Mouse (Mus musculus) adrenal gland, adult 2 months (tissue): ENCODE results near the gene Prkcb. TPM values are rescaled to one million over a fixed set of nuclear protein-coding genes. Genes with fewer than 3 reads are reported as not detected.

Experiments
- DNase-seq: peaks from one replicate; pipeline ENCODE4 v3.0.0; 2021
- polyA plus RNA-seq: library from polyadenylated mRNA; depleted of rRNA; stranded (reverse); fragments of >200 nt; gene quantifications from 2 replicates; pipeline ENCODE4 v1.2.3, GENCODE M21; 2012
- total RNA-seq, 2 experiments: library from RNA; stranded (reverse); gene quantifications; 2 replicates each; pipeline ENCODE4 v1.2.3; 2021

Prkcb gene
- total and polyA plus RNA-seq, 3 experiments, result 5.0 to 21.3 (median 13.2) TPM

DNA sequence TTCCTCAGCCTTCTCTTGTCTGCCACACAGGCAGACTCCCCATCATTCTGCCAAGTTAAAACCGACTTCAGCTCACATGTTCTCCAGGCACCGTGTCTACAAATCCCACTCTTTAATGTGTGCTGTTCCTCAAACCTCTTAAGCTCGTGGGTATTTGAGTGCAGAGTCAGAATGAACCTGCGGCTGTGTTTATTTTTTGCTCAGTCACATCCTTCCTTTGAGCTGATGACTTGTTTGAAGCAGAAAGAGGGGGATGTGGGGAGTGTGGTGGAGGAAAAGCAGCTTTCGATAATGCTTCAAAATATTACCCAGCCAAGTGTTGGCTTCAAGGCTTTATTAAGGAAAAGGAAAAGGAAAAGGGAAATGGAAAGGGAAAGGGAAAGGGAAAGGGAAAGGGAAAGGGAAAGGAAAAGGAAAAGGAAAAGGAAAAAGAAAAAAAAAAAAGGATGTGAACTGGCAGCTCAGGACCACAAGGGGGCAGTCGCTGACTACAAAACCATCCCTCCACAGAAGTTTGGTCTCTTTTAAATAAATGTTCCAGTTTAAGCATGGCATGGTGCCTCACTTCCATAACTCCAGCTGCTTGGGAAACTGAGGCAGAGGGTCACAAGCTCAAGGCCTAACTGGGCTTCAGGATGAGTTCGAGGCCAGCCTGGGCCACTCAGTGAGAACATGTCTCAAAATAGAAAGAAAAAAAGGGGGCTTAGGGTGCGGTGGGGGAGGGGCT, 177.4 kb downstream of the Prkcb start:
- no peak for DNase-seq

DNA sequence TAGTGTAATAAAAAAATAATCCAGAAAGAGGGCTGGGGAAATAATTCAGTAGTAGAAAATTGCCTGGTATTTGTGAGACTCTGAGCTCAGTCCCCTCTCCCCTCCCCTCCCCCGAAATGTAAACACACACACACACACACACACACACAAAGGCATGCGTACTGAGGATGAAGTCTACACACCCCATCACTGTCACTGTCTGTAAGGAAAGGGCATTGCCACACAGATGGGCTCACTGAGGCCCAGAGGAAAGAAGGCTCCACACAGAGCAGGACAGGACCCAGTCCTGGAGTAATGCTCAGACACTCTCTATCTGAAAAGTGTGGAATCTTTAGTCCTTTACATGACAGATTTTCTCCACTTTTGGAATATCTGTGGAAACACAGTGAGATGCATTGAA, 178.2 kb downstream of the Prkcb start:
- no peak for DNase-seq

DNA sequence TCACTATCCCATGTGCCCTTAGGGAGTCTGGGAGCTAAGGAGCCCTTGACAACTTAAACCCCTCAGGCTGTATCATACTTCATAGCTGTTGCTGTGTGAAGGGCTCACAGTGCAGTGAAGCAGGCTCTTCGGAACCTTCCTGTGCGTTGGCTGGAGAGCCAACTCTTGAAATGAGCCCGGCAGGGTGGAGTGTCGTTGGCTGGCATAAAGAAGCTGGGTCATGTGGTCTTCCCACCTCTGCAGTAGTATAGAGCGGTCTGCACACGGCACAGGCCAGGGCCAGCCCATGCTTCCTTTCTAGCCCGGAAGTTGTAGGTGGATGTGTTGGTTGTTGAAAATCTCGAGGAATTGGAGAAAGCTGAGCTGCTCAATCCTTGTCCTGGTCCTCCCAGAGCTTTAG, 179.3 kb downstream of the Prkcb start:
- DNase-seq, result no peak

DNA sequence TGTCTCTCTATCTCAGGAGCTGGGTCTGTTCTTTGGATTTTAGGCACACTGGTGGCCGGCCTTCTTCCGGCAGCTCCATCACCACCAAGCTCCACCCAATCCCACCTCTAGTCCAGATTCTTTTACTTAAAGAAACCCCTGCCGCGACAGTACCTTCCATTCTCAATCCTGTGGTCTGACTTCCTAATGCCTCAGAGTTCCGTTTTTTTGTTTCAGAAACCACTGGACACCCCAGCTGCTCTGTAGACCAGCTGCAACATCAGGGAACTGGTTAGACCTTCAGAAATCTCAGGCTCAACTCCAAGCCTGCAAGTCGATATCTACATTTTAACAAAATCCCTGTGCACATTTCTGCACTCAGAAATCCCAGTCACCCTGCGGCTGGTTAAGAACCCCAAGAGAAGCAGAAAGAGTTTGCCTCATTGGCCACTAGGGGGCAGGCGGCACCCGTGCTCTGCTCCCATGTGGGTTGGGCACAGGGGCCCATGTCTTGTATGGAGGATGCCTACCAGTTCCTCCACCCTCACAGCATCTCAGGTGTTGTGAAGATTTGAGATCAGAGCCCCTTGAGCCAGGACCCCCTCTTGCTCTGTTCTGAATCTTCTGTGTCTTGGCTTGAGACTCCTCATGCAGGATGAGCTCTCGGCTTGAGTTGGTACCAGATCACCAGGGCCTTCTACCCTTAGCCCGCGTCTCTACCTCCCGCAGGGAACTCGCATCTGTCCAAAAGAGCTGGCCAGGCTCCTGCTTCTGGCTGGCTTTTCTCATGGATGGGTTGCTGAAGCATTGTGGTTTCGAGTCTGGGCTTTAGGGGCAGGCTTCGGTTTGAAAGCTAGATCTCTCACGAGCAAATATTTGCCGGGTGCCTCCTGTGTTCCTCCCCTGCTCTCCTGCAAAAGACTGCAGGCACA, 182.1 kb downstream of the Prkcb start:
- peak; percentile 69 for DNase-seq

DNA sequence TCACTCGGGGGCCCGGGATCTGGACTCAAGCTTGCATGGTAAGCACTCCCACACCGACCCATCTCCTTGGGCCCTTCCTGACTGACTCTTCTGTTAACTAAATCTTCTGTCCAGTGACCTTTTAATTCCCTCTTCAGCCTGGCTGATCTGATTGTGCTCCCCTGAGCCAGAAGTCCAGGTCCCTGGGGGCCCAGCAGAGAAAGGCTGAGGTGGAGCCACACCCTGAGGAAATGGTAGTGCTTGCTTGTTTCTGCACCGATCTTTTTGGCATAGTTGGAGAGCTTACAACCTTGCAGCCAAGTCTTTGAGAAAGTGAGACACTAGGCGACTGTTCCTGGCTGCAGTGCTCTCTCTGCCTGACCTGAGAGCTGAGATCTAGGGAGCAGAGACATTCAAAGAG, 183.7 kb downstream of the Prkcb start:
- no peak for DNase-seq

DNA sequence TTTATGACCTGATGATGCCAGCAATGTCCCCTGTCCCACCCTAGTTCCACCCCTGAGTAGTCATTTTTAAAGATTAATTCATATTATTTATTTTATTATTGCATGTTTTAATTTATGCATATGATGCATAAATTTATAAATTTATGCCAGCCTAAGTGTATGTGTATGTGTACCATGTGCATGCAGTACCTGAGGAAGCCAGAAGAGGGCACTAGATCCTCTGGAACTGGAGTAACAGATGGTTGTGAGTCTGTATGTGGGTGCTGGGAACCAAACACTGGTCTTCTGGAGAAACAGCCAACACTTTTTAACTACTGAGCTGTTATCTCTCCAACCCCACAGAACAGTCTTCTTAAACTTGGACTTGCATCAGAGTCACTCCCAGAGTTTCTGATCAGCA, 186.5 kb downstream of the Prkcb start:
- no peak for DNase-seq

DNA sequence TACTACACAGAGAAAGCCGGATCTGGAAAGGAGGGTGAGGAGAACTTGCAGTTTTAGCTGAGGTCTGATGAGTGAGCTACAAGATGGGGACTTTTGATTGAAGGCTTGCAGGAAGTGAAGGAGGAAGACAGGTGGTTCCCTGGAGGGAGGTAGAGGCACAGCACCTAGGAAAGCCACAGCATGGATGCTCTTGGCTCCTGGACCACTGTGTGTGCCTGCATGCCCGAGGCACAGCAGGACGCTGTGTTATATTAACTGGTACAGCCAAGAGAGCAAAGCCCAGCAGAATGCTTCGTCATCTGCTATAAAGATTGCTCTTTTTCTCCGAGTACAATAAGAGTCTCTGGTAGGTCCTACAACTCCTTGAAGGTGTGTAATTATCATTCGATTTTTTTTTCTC, 188.1 kb downstream of the Prkcb start:
- DNase-seq, result no peak

DNA sequence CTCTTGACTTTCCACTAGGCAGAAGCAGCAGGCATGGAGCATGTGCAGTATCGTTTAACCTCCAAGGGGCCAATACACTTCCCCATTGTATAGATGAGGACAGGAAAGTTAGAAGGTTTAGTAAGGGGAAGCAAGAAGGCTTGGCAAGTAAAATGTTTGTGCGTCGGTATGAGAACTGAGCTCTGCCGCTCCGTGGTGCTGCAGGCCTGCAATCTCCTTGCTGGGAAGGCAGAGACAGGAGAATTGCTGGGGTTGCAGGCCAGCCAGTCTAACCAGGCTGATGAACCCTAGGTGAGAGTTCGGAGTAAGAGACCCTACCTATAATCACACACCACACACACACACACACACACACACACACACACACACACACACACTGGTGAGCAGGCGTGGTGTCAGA, 188.6 kb downstream of the Prkcb start:
- DNase-seq, result no peak

DNA sequence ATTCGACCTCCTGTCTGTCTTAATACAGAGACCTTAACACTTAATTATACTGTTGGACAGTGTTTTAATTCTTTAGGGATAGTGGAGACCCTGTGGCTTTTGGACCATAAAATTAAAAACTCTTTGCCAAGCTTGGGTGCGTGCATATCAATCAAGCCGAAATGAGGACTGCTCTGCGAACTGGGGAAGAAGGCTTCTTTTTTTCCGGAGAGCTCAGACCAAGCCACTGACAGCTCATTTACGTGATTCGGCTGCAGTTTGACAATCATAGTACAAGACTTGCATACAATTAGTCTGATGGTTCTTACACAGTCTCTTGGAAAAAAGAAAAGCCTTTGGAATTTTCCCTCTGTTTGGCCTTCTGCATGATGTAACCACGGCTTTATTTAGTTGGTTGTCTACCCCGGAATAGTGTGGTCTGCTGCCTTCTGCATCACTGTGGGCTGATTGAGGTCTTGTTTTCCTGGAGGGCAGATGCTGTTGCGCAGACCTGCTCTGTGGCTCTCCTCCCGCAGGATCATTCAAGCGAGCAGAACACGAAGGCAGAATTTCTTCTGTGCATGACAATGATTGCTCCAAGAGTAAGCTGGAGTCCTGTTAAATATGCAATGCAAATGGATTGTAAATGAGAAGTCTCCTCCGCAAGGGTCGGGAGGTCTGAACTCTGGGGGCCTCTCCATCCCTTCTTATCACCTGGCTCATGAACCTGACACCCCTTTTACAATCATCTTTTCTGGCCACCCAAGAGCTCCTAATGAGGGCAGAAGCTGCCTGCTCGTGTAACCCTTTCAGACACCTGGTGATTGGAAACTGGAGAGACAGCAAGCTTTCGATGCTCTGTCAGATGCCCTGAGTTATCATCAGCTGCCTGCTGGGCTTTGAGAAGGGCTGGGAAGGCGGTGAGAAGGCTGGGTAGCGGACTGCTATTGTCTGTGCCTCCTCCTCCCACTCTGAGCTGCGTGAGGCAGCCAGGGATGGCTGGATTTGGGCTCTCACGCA, 189.3 kb downstream of the Prkcb start:
- no peak for DNase-seq

DNA sequence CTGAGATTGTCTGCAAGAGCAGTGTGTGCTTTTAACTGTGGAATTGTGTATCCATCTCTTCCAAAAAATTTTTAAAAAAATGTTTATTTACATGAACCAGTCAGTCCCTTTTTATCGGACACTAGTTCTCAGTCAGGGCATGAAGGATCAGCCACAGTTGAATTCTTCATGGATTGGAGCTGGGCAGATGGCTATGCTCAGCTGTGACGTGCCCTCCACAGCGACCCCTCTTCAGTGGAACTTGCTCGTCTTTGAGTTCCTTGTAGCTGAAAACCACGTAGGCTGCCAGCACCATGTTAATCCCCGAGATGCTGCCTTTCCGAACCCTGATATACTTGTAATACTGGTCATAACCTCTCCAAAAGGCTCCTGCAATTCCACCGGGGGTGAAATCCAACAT, 195.4 kb downstream of the Prkcb start:
- no peak for DNase-seq

DNA sequence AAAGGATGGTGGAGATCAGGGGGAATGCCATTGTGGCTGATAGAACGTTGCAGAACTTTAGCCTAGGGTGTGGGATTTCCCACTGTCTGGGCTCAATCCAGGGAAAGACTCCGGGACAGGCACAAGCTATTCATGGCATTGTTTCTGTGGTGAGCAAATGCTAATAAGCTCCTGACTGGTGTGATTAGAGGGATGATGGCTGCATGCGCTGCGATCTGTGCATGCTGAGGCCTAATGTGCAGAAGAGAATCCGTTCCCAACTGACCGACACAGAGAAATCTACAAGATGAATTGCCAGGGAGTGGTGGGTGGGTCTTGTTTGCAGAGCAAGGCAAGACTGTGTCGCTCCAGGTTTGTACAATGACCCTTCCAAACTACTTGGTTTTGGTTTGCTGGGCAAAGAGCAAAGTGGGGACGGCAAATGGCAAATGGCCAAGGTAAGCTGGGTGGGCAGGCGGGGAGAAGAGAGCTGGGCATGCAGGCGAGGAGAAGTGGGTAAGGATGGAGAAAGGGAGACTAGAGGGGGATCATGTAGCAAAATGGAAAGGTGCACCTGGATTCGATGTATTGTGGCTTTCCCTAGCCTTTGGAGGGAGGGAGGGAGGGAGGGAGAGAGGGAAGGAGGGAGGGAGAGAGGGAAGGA, 199.5 kb downstream of the Prkcb start:
- no peak for DNase-seq

DNA sequence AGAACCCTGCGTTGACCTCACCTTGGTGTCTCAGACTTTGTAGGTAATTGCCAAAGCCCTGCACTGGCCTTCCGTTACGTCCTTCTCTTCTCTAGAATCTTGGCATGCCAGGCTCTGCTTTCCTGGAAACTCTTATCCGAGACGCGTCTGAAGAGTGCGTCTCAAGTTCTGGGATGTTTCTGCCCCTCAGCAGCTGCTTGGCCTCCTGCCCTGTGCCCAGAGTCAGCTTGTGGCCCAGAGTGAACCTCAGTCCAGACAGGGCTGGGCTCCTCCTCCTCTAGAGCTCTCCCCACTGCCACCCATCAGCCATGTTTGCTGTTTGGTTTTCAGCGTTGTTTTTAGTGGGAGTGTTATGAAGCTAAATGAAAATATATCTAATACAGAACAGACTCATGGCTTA, 203.5 kb downstream of the Prkcb start:
- DNase-seq, result no peak

DNA sequence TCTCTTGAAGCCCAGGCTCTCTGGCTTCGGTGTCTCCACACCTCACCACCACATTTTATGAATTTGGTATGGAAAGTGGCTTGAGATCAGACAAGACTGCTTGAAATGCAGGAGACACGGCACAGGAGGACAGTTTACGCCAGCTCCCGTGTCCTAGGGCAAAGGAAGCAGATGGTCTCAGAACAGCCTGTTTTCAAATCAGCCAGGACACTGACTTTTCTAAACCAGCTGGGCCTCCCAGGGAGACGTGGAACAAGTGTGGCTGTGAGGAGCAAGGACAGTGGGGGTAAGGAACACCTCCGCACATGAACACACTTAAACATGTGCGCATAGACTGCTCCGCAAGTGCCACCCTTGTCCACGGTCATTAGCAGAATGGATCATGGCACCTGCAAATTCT, 204.4 kb downstream of the Prkcb start:
- no peak for DNase-seq

DNA sequence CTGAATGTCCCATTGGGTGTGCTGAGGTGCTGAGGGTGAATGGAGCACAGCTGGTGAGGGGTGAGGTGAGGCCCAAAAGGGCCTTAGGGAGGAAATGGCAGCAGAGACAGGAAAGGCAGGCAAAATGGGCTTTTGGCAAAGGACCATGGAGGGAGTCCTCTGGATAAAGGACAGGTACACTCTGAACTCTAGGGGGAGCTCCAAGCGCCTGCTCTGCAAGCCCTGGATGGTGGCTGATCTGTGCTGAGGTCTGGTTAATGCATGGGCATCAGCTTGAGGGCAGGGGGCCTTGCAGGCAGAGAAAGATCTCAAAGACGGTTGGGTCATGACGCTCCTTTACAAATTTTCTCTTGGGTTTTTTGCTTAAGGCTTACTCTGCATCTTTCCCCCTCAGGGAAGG, 205.5 kb downstream of the Prkcb start:
- DNase-seq, result peak; percentile 11

DNA sequence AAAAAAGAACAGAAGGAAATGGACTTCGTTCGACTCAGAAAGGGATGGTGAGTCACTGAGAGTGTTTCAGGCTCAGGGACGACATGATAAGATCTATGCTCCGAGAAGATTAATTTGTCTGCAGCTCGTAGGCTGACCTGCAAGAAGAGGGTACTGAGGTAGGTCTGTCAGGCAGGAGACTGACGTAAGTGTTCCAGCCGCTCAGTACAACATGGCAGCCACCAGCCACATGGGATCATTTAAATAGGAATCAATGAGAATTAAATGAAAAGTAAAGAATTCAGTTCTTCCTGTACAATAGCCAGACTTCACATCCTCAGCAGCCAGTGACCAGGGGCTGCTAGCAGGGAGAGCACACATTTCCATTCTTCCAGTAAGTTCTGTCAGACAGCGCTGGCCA, 209.0 kb downstream of the Prkcb start:
- peak; percentile 47 for DNase-seq

DNA sequence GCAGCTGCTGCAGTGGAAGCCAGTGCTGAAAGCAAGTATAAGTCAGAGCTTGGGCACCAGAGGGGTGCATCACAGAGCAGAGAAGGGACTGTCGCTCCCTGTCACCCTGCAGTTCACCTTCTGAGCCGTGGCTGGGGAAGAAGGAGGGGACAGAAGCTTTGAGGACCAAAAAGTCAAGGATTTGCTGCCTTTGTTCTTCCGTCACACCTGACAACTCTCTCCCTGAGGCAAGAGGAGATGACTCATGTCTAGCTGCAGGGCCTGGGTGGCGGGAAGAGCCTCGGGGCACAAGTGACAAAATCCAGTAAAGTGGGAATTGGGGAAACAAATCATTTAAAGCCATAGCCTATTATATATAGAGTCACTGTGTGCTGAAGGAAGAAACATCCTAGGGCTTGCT, 209.9 kb downstream of the Prkcb start:
- peak; percentile 37 for DNase-seq

DNA sequence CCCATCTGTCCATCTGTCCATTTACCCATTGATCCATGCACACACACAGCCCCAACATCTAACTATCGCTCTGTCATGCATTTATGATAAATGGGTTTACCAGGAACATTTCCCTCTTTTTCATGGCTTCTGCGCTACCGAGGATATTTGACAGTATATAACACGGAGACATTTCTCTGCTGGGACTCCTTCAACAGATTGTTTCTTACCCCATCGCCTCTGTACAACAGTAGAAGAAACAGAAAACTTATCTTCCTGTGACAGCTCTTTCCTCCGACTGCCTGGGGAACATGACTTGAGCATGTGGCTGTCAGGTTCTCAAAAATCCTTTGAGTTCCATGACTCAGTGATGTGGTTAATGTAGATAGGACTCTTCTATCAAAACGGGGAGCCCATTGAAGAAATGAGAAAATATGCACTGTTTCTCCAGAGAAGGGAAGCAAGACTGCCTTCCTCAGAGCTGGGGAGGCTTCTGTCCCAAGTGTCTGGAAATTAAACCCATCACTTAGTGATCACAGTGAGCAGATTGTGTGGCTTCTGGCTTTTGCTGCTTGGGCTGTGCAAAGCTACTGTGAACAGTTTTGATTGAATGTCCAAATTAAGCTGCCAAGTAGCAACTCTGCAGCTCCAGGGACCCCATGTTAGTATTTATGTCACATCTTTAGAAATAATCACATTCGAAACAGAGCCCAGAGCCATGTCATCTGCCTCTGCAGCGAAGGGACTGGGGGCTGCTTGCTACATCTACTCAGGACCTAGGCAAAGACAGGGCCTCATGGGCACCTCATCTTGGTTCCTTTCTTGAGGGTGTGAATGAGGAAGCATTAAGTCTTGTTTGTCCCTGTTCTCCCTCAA, 211.4 kb downstream of the Prkcb start:
- DNase-seq, result no peak

DNA sequence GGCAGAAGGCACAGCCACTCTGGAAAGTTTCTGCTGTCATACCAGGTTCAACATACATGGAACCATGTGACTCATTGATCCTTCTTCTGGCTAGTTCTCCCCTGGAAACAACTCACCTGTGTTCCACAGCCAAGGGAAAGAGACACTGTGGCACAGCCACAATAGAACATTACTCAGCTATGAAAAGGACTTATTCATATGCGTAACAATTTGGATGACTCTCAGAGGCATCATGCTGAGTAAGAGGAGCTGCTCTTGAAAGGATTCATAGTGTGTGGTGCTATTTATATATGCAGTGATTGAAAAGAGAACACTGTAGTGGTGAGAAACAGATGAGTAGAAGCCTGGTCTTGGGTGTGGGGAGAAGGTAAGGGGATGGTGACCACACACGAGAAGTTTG, 217.9 kb downstream of the Prkcb start:
- DNase-seq, result no peak

DNA sequence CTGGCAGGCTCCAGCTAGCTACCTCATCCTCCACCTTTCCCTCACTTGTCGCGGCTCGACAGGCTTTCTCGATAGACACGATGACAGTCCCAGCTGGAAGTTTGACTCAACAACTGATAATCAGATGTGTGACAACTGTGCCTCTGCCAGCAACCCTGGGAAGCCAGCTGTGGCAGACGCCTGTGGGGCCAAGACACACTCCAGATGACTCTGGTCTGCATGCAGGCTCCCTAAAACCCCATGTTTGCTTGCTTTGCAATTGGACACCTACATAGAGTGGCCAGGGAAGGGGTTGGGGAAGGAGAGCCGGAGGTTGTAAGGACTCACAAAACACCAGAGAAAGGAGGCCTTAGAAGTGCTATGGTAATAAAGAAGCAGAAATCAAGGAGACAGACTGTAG, 221.4 kb downstream of the Prkcb start:
- no peak for DNase-seq

DNA sequence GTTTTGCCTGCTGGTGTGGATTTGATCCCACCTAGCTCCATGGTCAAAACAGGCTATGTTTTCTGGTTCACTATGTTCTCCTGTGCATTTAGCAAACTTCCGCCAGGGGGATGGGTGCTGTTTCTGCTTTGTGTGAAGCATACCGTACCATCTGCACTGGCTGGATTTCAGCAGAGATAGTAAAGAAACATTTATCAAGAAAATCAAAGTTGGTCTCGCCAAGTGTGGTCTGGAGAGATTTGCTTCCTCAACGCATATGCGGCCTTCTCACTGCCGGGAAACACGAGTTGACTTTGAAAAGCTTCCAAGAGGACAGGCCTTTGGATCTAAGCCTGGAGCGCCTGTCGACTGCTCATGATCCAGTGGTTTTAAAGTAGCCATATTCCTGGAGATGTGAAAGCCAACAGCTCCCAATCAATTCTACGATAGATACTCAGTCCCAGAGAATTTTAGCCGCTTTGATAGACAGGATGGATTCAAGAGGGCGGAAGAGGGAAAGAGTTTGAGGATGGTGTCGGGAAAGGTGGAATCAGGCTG, 223.9 kb downstream of the Prkcb start:
- peak; percentile 9 for DNase-seq
